Mouse (Mus musculus) limb, embryonic 15.5 days (tissue): Measurements from ENCODE around the gene Ccnd1. TPM values are rescaled to one million over a fixed set of nuclear protein-coding genes. Genes with fewer than 3 reads are reported as not detected.
"Not testable (repeated sequence)": the region's sequence is repeated elsewhere in the genome, so short reads cannot be mapped to it uniquely, and the experiment has no call there.

ENCODE experiments used
- ATAC-seq: fragments of 200-750 bp; cut with Nextera tagmentation; 2 replicates; pipeline ENCODE4 v1.8.0; 2017; ENCODE audit warnings: low read depth, moderate TSS enrichment; ENCODE audit not compliant: insufficient number of reproducible peaks, low FRiP score, low TSS enrichment
- H3K27ac ChIP-seq: fragments of 300-500 bp; sonication (generic); 2 replicates; pipeline ENCODE4 v1.5.1; 2015; ENCODE audit warnings: moderate library complexity, mild to moderate bottlenecking, inconsistent platforms
- H3K27me3 ChIP-seq: fragments of 300-500 bp; sonication (generic); 2 replicates; pipeline ENCODE4 v1.6.1; 2015; ENCODE audit warnings: inconsistent platforms
- H3K36me3 ChIP-seq: fragments of 300-500 bp; sonication (generic); 2 replicates; pipeline ENCODE4 v1.6.1; 2015; ENCODE audit warnings: inconsistent platforms
- H3K4me1 ChIP-seq: fragments of 300-500 bp; sonication (generic); 2 replicates; pipeline ENCODE4 v1.6.1; 2015; ENCODE audit warnings: inconsistent platforms
- H3K4me2 ChIP-seq: fragments of 300-500 bp; sonication (generic); 2 replicates; pipeline ENCODE4 v1.6.1; 2015; ENCODE audit warnings: mild to moderate bottlenecking, inconsistent platforms
- H3K4me3 ChIP-seq: fragments of 300-500 bp; sonication (generic); 2 replicates; pipeline ENCODE4 v1.5.1; 2015; ENCODE audit warnings: mild to moderate bottlenecking, inconsistent platforms
- H3K9ac ChIP-seq: fragments of 300-500 bp; sonication (generic); 2 replicates; pipeline ENCODE4 v1.6.1; 2015; ENCODE audit warnings: inconsistent platforms
- H3K9me3 ChIP-seq: fragments of 300-500 bp; sonication (generic); 2 replicates; pipeline ENCODE4 v1.6.1; 2016; ENCODE audit warnings: inconsistent platforms
- WGBS: fragments of 180-500 bp; shearing (Covaris S2); methylation state at CpG from one replicate; pipeline ENCODE4 v1.1.7; 2015; 5-methylcytosine and 5-hydroxymethylcytosine counted together
- polyA plus RNA-seq: library from polyadenylated mRNA; unstranded; fragments of >200 nt; fragmentation: Nextera tagmentation; extraction: Ambion mirVana; gene quantifications from 2 replicates; pipeline ENCODE4 v1.2.1, GENCODE M21; 2015

Gene Ccnd1
- polyA plus RNA-seq, 1 experiment from 2014 or later, result 129 TPM

- peaks cover 46% of the 10 kb centered on the region for H3K36me3 ChIP-seq
- H3K9me3 ChIP-seq, result no peaks in the 10 kb centered on the region
- H3K27me3 ChIP-seq, result no peaks in the 10 kb centered on the region
- ATAC-seq, result no peak
- H3K4me3 ChIP-seq, result no peak overlapping the region
- no peak overlapping the region for H3K9ac ChIP-seq
- 0 out of 2 replicates have a peak, but pooled peaks cover 3% of the 10 kb centered on the region for H3K4me1 ChIP-seq
- WGBS, result 64% methylated on average over 4 of the region's 4 CpGs
- no peak overlapping the region for H3K4me2 ChIP-seq
- H3K27ac ChIP-seq, result no peak overlapping the region
Observed at GRCm38 (mm10) chr7:144928009-144928888, 11.5 kb downstream of the Ccnd1 start.

GRCm38 (mm10) chr7:144927591-144927990 is 12.1 kb downstream of the Ccnd1 start:
- H3K4me2 ChIP-seq, result no peak overlapping the region
- no peak for ATAC-seq
- peaks cover 45% of the 10 kb centered on the region for H3K36me3 ChIP-seq
- H3K27ac ChIP-seq, result no peak overlapping the region
- no peaks in the 10 kb centered on the region for H3K9me3 ChIP-seq
- 0 out of 2 replicates have a peak, but pooled peaks cover 2% of the 10 kb centered on the region for H3K4me1 ChIP-seq
- H3K9ac ChIP-seq, result no peak overlapping the region
- no peaks in the 10 kb centered on the region for H3K27me3 ChIP-seq
- WGBS, result 82% methylated on average over 2 of the region's 2 CpGs
- H3K4me3 ChIP-seq, result no peak overlapping the region

- H3K4me1 ChIP-seq, result peaks cover 13% of the 10 kb centered on the region
- H3K4me3 ChIP-seq, result no peak overlapping the region
- H3K36me3 ChIP-seq, result peaks cover 56% of the 10 kb centered on the region
- H3K9ac ChIP-seq, result no peak overlapping the region
- 80% methylated on average over 1 of the region's 1 CpGs for WGBS
- no peak overlapping the region for H3K4me2 ChIP-seq
- no peak overlapping the region for H3K27ac ChIP-seq
- no peak for ATAC-seq
- H3K27me3 ChIP-seq, result no peaks in the 10 kb centered on the region
- no peaks in the 10 kb centered on the region for H3K9me3 ChIP-seq
Observed at GRCm38 (mm10) chr7:144918823-144919222, 20.9 kb downstream of the Ccnd1 start.

GRCm38 (mm10) chr7:144914948-144915750 is 24.6 kb downstream of the Ccnd1 start, which contains the start of gene LTO1:
TSS of gene LTO1 (plus strand) at chr7:144915100.
- H3K4me3 ChIP-seq, result peak within 1 kb of the TSS; percentile 67
- peak within 1 kb of the TSS; percentile 73 for H3K9ac ChIP-seq
- peaks cover 33% of the 10 kb centered on the region for H3K36me3 ChIP-seq
- under 1% methylated on average over 55 of the region's 55 CpGs for WGBS
- H3K4me2 ChIP-seq, result peak within 1 kb of the TSS; percentile 90
- H3K9me3 ChIP-seq, result no peaks in the 10 kb centered on the region
- ATAC-seq, result peak; percentile 89
- peak within 1 kb of the TSS; percentile 77 for H3K27ac ChIP-seq
- H3K4me1 ChIP-seq, result peaks cover 13% of the 10 kb centered on the region
- H3K27me3 ChIP-seq, result no peaks in the 10 kb centered on the region

- Histone ChIP-seq H3K27me3 (peaks cover 5% of the 10 kb centered on the region; the same call in 1 of the 2 replicates), H3K9me3 (no peaks in the 10 kb centered on the region), H3K36me3 (peaks cover 26% of the 10 kb centered on the region), H3K27ac (peak overlapping the region; percentile 77; the same call in 1 of the 2 replicates), H3K4me2 (peak overlapping the region; percentile 62), H3K4me3 (peak overlapping the region; percentile 67), H3K4me1 (peaks cover 13% of the 10 kb centered on the region), H3K9ac (0 out of 2 replicates have a peak overlapping the region, but pooled peaks have one; percentile 73)
- peak; percentile 86 for ATAC-seq
- WGBS, result 6% methylated on average over 17 of the region's 17 CpGs
Observed at GRCm38 (mm10) chr7:144914296-144914947, 25.3 kb downstream of the Ccnd1 start.

GRCm38 (mm10) chr7:144912897-144913296 is 26.8 kb downstream of the Ccnd1 start:
- WGBS, result 79% methylated on average over 4 of the region's 4 CpGs
- Histone ChIP-seq H3K36me3 (peaks cover 13% of the 10 kb centered on the region), H3K27ac (no peak overlapping the region), H3K4me2 (no peak overlapping the region), H3K9ac (no peak overlapping the region), H3K4me3 (no peak overlapping the region), H3K9me3 (no peaks in the 10 kb centered on the region), H3K4me1 (peaks cover 13% of the 10 kb centered on the region), H3K27me3 (peaks cover 8% of the 10 kb centered on the region; the same call in 1 of the 2 replicates)
- ATAC-seq, result no peak

GRCm38 (mm10) chr7:144911121-144911520 is 28.6 kb downstream of the Ccnd1 start:
- peaks cover 17% of the 10 kb centered on the region for H3K4me1 ChIP-seq
- no peak overlapping the region for H3K4me3 ChIP-seq
- 76% methylated on average over 1 of the region's 1 CpGs for WGBS
- no peak overlapping the region for H3K27ac ChIP-seq
- H3K4me2 ChIP-seq, result no peak overlapping the region
- H3K36me3 ChIP-seq, result no peaks in the 10 kb centered on the region
- H3K27me3 ChIP-seq, result peaks cover 14% of the 10 kb centered on the region; the same call in 1 of the 2 replicates
- no peak overlapping the region for H3K9ac ChIP-seq
- H3K9me3 ChIP-seq, result no peaks in the 10 kb centered on the region
- ATAC-seq, result no peak

GRCm38 (mm10) chr7:144908705-144909104 is 31.0 kb downstream of the Ccnd1 start:
- Histone ChIP-seq H3K9ac (no peak overlapping the region), H3K9me3 (no peaks in the 10 kb centered on the region), H3K4me1 (peaks cover 8% of the 10 kb centered on the region), H3K36me3 (no peaks in the 10 kb centered on the region), H3K27me3 (peaks cover 14% of the 10 kb centered on the region; the same call in 1 of the 2 replicates), H3K4me2 (no peak overlapping the region), H3K4me3 (no peak overlapping the region), H3K27ac (no peak overlapping the region)
- no peak for ATAC-seq
- 34% methylated on average over 7 of the region's 7 CpGs for WGBS

- no peaks in the 10 kb centered on the region for H3K36me3 ChIP-seq
- ATAC-seq, result no peak
- H3K4me3 ChIP-seq, result no peak overlapping the region
- H3K4me2 ChIP-seq, result no peak overlapping the region
- WGBS, result 12% methylated on average over 8 of the region's 8 CpGs
- H3K4me1 ChIP-seq, result peaks cover 8% of the 10 kb centered on the region
- no peaks in the 10 kb centered on the region for H3K9me3 ChIP-seq
- H3K27ac ChIP-seq, result no peak overlapping the region
- peaks cover 14% of the 10 kb centered on the region; the same call in 1 of the 2 replicates for H3K27me3 ChIP-seq
- no peak overlapping the region for H3K9ac ChIP-seq
Observed at GRCm38 (mm10) chr7:144907793-144908192, 31.9 kb downstream of the Ccnd1 start.

- Histone ChIP-seq H3K27me3 (peaks cover 14% of the 10 kb centered on the region; the same call in 1 of the 2 replicates), H3K27ac (no peak overlapping the region), H3K4me1 (peaks cover 8% of the 10 kb centered on the region), H3K4me3 (0 out of 2 replicates have a peak overlapping the region, but pooled peaks have one; percentile 2), H3K9me3 (no peaks in the 10 kb centered on the region), H3K4me2 (peak overlapping the region; percentile 34), H3K9ac (no peak overlapping the region), H3K36me3 (no peaks in the 10 kb centered on the region)
- peak; percentile 20; the same call in 1 of the 2 replicates for ATAC-seq
- WGBS, result 10% methylated on average over 28 of the region's 28 CpGs
Observed at GRCm38 (mm10) chr7:144906708-144907397, 32.9 kb downstream of the Ccnd1 start.

- H3K27ac ChIP-seq, ATAC-seq, H3K36me3 ChIP-seq, H3K9me3 ChIP-seq, H3K4me2 ChIP-seq, H3K4me1 ChIP-seq, H3K4me3 ChIP-seq, H3K9ac ChIP-seq: not testable (repeated sequence)
- 92% methylated on average over 3 of the region's 3 CpGs for WGBS
- peaks cover 16% of the 10 kb centered on the region; the same call in 1 of the 2 replicates for H3K27me3 ChIP-seq
Observed at GRCm38 (mm10) chr7:144905514-144905913, 34.2 kb downstream of the Ccnd1 start.
